Mouse (Mus musculus) midbrain, embryonic 16.5 days (tissue): ENCODE results near the gene Kcnk15. TPM values are rescaled to one million over a fixed set of nuclear protein-coding genes. Genes with fewer than 3 reads are reported as not detected.

Source experiments
- ATAC-seq: fragments of 200-750 bp; cut with Nextera tagmentation; 2 replicates; pipeline ENCODE4 v1.8.0; 2017; ENCODE audit warnings: moderate TSS enrichment
- H3K27ac ChIP-seq: fragments of 300-500 bp; sonication (generic); 2 replicates; pipeline ENCODE4 v1.5.1; 2014; ENCODE audit warnings: mild to moderate bottlenecking, low read length, mixed read lengths
- H3K27me3 ChIP-seq: fragments of 300-500 bp; sonication (generic); 2 replicates; pipeline ENCODE4 v1.6.1; 2014; ENCODE audit warnings: low read depth, low read length, mixed read lengths; ENCODE audit not compliant: control insufficient read depth, insufficient read depth
- H3K36me3 ChIP-seq: fragments of 300-500 bp; sonication (generic); 2 replicates; pipeline ENCODE4 v1.6.1; 2014; ENCODE audit warnings: mild to moderate bottlenecking, low read length, moderate library complexity, mixed read lengths; ENCODE audit not compliant: control insufficient read depth, insufficient read depth
- H3K4me1 ChIP-seq: fragments of 300-500 bp; sonication (generic); 2 replicates; pipeline ENCODE4 v1.6.1; 2014; ENCODE audit warnings: mild to moderate bottlenecking, low read length, mixed read lengths; ENCODE audit not compliant: control insufficient read depth, insufficient read depth
- H3K4me2 ChIP-seq: fragments of 300-500 bp; sonication (generic); 2 replicates; pipeline ENCODE4 v1.6.1; 2014; ENCODE audit warnings: mild to moderate bottlenecking, low read length, mixed read lengths
- H3K4me3 ChIP-seq: fragments of 300-500 bp; sonication (generic); 2 replicates; pipeline ENCODE4 v1.5.1; 2014; ENCODE audit warnings: low read depth, mild to moderate bottlenecking, low read length, moderate library complexity, mixed read lengths
- H3K9ac ChIP-seq: fragments of 300-500 bp; sonication (generic); 2 replicates; pipeline ENCODE4 v1.6.1; 2014; ENCODE audit warnings: low read depth, low read length, mixed read lengths
- H3K9me3 ChIP-seq: fragments of 300-500 bp; sonication (generic); replicated peaks from 2 replicates; pipeline ENCODE4 v1.6.1; 2014; ENCODE audit warnings: mild to moderate bottlenecking, low read length, mixed read lengths; ENCODE audit not compliant: control insufficient read depth, poor library complexity, severe bottlenecking
- whole genome bisulfite sequencing: fragments of 180-500 bp; shearing (Covaris S2); extraction: QIAGEN DNeasy Blood & Tissue Kit; methylation state at CpG from one replicate; pipeline ENCODE4 v1.1.7; 2014; 5-methylcytosine and 5-hydroxymethylcytosine counted together
- polyA plus RNA-seq: library from polyadenylated mRNA; unstranded; fragments of >200 nt; fragmentation: Nextera tagmentation; extraction: Ambion mirVana; gene quantifications from 2 replicates; pipeline ENCODE4 v1.2.1, GENCODE M21; 2015

The Kcnk15 gene
- polyA plus RNA-seq, 1 experiment from 2014 or later: 0.33 TPM

GRCm38 (mm10) chr2:163902448-163902847 lies 49.0 kb downstream of the Kcnk15 start:
- Histone ChIP-seq H3K27me3 (no peaks in the 10 kb centered on the region), H3K4me3 (no peak overlapping the region), H3K4me2 (no peak overlapping the region), H3K9ac (no peak overlapping the region), H3K9me3 (no peaks in the 10 kb centered on the region), H3K27ac (no peak overlapping the region), H3K4me1 (peaks cover 5% of the 10 kb centered on the region; the same call in 1 of the 2 replicates), H3K36me3 (no peaks in the 10 kb centered on the region)
- 90% methylated on average over 4 of the region's 4 CpGs for WGBS
- ATAC-seq: no peak

- no peak overlapping the region for H3K9ac ChIP-seq
- no peaks in the 10 kb centered on the region for H3K27me3 ChIP-seq
- H3K36me3 ChIP-seq: no peaks in the 10 kb centered on the region
- H3K4me1 ChIP-seq: peaks cover 5% of the 10 kb centered on the region; the same call in 1 of the 2 replicates
- no peaks in the 10 kb centered on the region for H3K9me3 ChIP-seq
- H3K4me2 ChIP-seq: no peak overlapping the region
- H3K4me3 ChIP-seq: no peak overlapping the region
- 54% methylated on average over 11 of the region's 11 CpGs for WGBS
- H3K27ac ChIP-seq: no peak overlapping the region
- ATAC-seq: no peak
These were observed 50.0 kb downstream of the Kcnk15 start for GRCm38 (mm10) chr2:163903461-163903860.

GRCm38 (mm10) chr2:163904323-163904722 lies 50.9 kb downstream of the Kcnk15 start:
- 84% methylated on average over 4 of the region's 4 CpGs for WGBS
- H3K4me2 ChIP-seq: no peak overlapping the region
- peaks cover 5% of the 10 kb centered on the region; the same call in 1 of the 2 replicates for H3K4me1 ChIP-seq
- no peaks in the 10 kb centered on the region for H3K27me3 ChIP-seq
- no peak overlapping the region for H3K4me3 ChIP-seq
- no peak overlapping the region for H3K9ac ChIP-seq
- H3K27ac ChIP-seq: no peak overlapping the region
- no peaks in the 10 kb centered on the region for H3K36me3 ChIP-seq
- no peak for ATAC-seq
- H3K9me3 ChIP-seq: no peaks in the 10 kb centered on the region

GRCm38 (mm10) chr2:163907131-163907530 lies 53.7 kb downstream of the Kcnk15 start:
- ATAC-seq: no peak
- H3K9ac ChIP-seq: no peak overlapping the region
- no peak overlapping the region for H3K4me3 ChIP-seq
- 76% methylated on average over 5 of the region's 5 CpGs for WGBS
- H3K36me3 ChIP-seq: no peaks in the 10 kb centered on the region
- H3K27me3 ChIP-seq: no peaks in the 10 kb centered on the region
- no peak overlapping the region for H3K4me2 ChIP-seq
- H3K9me3 ChIP-seq: no peaks in the 10 kb centered on the region
- peaks cover 3% of the 10 kb centered on the region; the same call in 1 of the 2 replicates for H3K4me1 ChIP-seq
- H3K27ac ChIP-seq: no peak overlapping the region

Other genes with a start within 250 kb of the Kcnk15 start
- 35.6 and 36.4 TPM in 2 replicates for gene Serinc3, start 208.5 kb upstream of the Kcnk15 start, polyA plus RNA-seq
- gene Pkig, start 195.3 kb upstream of the Kcnk15 start, polyA plus RNA-seq: 134 TPM in 2 replicates
- gene Ada, start 103.4 kb upstream of the Kcnk15 start, polyA plus RNA-seq: 4.0 and 4.4 TPM in 2 replicates
- 0.47 and 0.72 TPM in 2 replicates for gene Ccn5, start 32.8 kb upstream of the Kcnk15 start, polyA plus RNA-seq
- gene Rims4, start 65.0 kb downstream of the Kcnk15 start, polyA plus RNA-seq: 18.8 and 20.4 TPM in 2 replicates
- 533 and 553 TPM in 2 replicates for gene Ywhab, start 141.3 kb downstream of the Kcnk15 start, polyA plus RNA-seq
- gene Pabpc1l, start 171.8 kb downstream of the Kcnk15 start, polyA plus RNA-seq: 1.8 and 2.5 TPM in 2 replicates
- 17.2 and 20.1 TPM in 2 replicates for gene Stk4, start 216.7 kb downstream of the Kcnk15 start, polyA plus RNA-seq
- gene Tomm34, start 217.5 kb downstream of the Kcnk15 start, polyA plus RNA-seq: 49.6 and 50.4 TPM in 2 replicates